In genomic region chr9:103708514-103709173, GRCm38 (mm10) we compare ENCODE assay signal across 11 mouse cellular contexts. TPM values are rescaled to one million over a fixed set of nuclear protein-coding genes. Genes with fewer than 3 reads are reported as not detected.
DNase-seq lines count a peak whose midpoint lies in the region; ATAC-seq and TF ChIP-seq lines count a peak whose summit lies in the region.
"Had no signal": no experiment of that assay in that cellular context is flagged by ENCODE, and none has a peak within 500 bp of the region (broad histone marks: within the 10 kb centered on the region; RNA-seq: fewer than 3 reads in every experiment).

No protein-coding gene starts in this region.

- no peaks in the 10 kb centered on the region for H3K79me2 ChIP-seq in heart, adult 2 months (replicated peaks; ENCODE audit: control insufficient read depth, insufficient read depth, low read length)

- peak overlapping the region; percentile 32; the same call in 1 of the 2 replicates for H3K27ac ChIP-seq in heart, postnatal 0 days (ENCODE audit: low read depth)
- H3K27ac ChIP-seq in heart, adult 2 months: no peak overlapping the region
- H3K27ac ChIP-seq in thymus, adult 2 months (ENCODE audit: control insufficient read depth, insufficient read depth, low read length): no peak overlapping the region
- H3K27ac ChIP-seq in midbrain, embryonic 14.5 days (replicated peaks; ENCODE audit: low read depth, low read length): no peak overlapping the region
- H3K27ac ChIP-seq: hindbrain, embryonic 12.5 days; midbrain, embryonic 12.5 days had no signal

- no peak for TF ChIP-seq CTCF in heart, postnatal 0 days (IDR thresholded peaks at IDR 0.05; ENCODE audit: low read depth)
- no peak for TF ChIP-seq CTCF in heart, adult 2 months (IDR thresholded peaks at IDR 0.05)
- TF ChIP-seq CTCF in thymus, adult 2 months (IDR thresholded peaks at IDR 0.05; ENCODE audit: borderline replicate concordance, control insufficient read depth, extremely low read depth, insufficient read depth, low read length, poor library complexity): no peak

- no peak for TF ChIP-seq EP300 in heart, postnatal 0 days (IDR thresholded peaks at IDR 0.05; ENCODE audit: low read depth)
- no peak for TF ChIP-seq EP300 in heart, adult 2 months (IDR thresholded peaks at IDR 0.05; ENCODE audit: insufficient read depth, low read depth, low read length)

- H3K27me3 ChIP-seq in heart, postnatal 0 days (ENCODE audit: control insufficient read depth, insufficient read depth, low read length): no peaks in the 10 kb centered on the region
- H3K27me3 ChIP-seq in heart, adult 2 months (ENCODE audit: control insufficient read depth, insufficient read depth, low read length): no peaks in the 10 kb centered on the region
- H3K27me3 ChIP-seq in thymus, adult 2 months (ENCODE audit: control insufficient read depth, insufficient read depth, low read length): no peaks in the 10 kb centered on the region
- no peaks in the 10 kb centered on the region for H3K27me3 ChIP-seq in midbrain, embryonic 14.5 days (ENCODE audit: control insufficient read depth, insufficient read depth, low read length)
- H3K27me3 ChIP-seq: hindbrain, embryonic 12.5 days; midbrain, embryonic 12.5 days had no signal

- H3K4me3 ChIP-seq in heart, postnatal 0 days (ENCODE audit: low read depth, low read length): no peak overlapping the region
- H3K4me3 ChIP-seq in heart, adult 2 months: no peak overlapping the region
- no peak overlapping the region for H3K4me3 ChIP-seq in thymus, adult 2 months (ENCODE audit: control insufficient read depth, insufficient read depth, low read length)
- no peak overlapping the region for H3K4me3 ChIP-seq in midbrain, embryonic 14.5 days (replicated peaks; ENCODE audit: low read depth, low read length)
- H3K4me3 ChIP-seq: hindbrain, embryonic 12.5 days; midbrain, embryonic 12.5 days had no signal

- peaks cover 27% of the 10 kb centered on the region for H3K4me1 ChIP-seq in heart, postnatal 0 days (ENCODE audit: control insufficient read depth, insufficient read depth)
- H3K4me1 ChIP-seq in heart, adult 2 months (ENCODE audit: control insufficient read depth, insufficient read depth, low read length): no peaks in the 10 kb centered on the region
- peaks cover 6% of the 10 kb centered on the region for H3K4me1 ChIP-seq in thymus, adult 2 months (replicated peaks; ENCODE audit: control insufficient read depth, insufficient read depth, low read length)
- H3K4me1 ChIP-seq in midbrain, embryonic 14.5 days (ENCODE audit: control insufficient read depth, insufficient read depth, low read length): no peaks in the 10 kb centered on the region

- no peak overlapping the region for H3K9ac ChIP-seq in heart, postnatal 0 days (replicated peaks; ENCODE audit: low read depth, low read length)
- no peak overlapping the region for H3K9ac ChIP-seq in heart, adult 2 months (ENCODE audit: low read depth, low read length)
- no peak overlapping the region for H3K9ac ChIP-seq in midbrain, embryonic 14.5 days (replicated peaks; ENCODE audit: low read length)
- H3K9ac ChIP-seq: hindbrain, embryonic 12.5 days; midbrain, embryonic 12.5 days had no signal

- no peaks in the 10 kb centered on the region for H3K9me3 ChIP-seq in heart, postnatal 0 days (replicated peaks; ENCODE audit: control insufficient read depth, low read length)
- H3K9me3 ChIP-seq in midbrain, embryonic 14.5 days (ENCODE audit: control insufficient read depth, low read length): no peaks in the 10 kb centered on the region
- H3K9me3 ChIP-seq: hindbrain, embryonic 12.5 days; midbrain, embryonic 12.5 days had no signal

- no peak for ATAC-seq in heart, postnatal 0 days (ENCODE audit: insufficient read depth, low read depth)
- no peak for ATAC-seq in midbrain, embryonic 14.5 days (ENCODE audit: low FRiP score, low TSS enrichment)

- 51% methylated on average over 16 of the region's 16 CpGs for WGBS in heart, postnatal 0 days
- WGBS in heart, adult 2 months: 75% methylated on average over 16 of the region's 16 CpGs
- 10% methylated on average over 16 of the region's 16 CpGs for WGBS in thymus, adult 2 months
- WGBS in midbrain, embryonic 14.5 days: 93% methylated on average over 16 of the region's 16 CpGs

- intact Hi-C loops in heart, adult 2 months (cut with DNase I): no loop called here

- H3K4me2 ChIP-seq in heart, postnatal 0 days (ENCODE audit: low read depth, low read length): no peak overlapping the region
- H3K4me2 ChIP-seq in midbrain, embryonic 14.5 days (ENCODE audit: low read length): no peak overlapping the region
- H3K4me2 ChIP-seq: hindbrain, embryonic 12.5 days; midbrain, embryonic 12.5 days had no signal

- DNase-seq in heart, postnatal 0 days (ENCODE audit: low spot score): no peak
- no peak for DNase-seq in heart, adult 2 months
- DNase-seq in ES-CJ7 (ENCODE audit: low read depth, low spot score): peak; percentile 52
- peak; percentile 41 for DNase-seq in lung, postnatal 36 days
- DNase-seq in thymus, adult 2 months: peak; percentile 25
- DNase-seq in cerebellum, postnatal 14 days: no peak
- no peak for DNase-seq in urinary bladder, postnatal 10 days (ENCODE audit: low spot score)
- DNase-seq in midbrain, embryonic 14.5 days: no peak

- H3K36me3 ChIP-seq in heart, postnatal 0 days (replicated peaks; ENCODE audit: control insufficient read depth, insufficient read depth, low read length): no peaks in the 10 kb centered on the region
- no peaks in the 10 kb centered on the region for H3K36me3 ChIP-seq in heart, adult 2 months (ENCODE audit: control insufficient read depth, insufficient read depth, low read length)
- H3K36me3 ChIP-seq in thymus, adult 2 months (ENCODE audit: control insufficient read depth, insufficient read depth, low read length): no peaks in the 10 kb centered on the region
- no peaks in the 10 kb centered on the region for H3K36me3 ChIP-seq in midbrain, embryonic 14.5 days (ENCODE audit: control insufficient read depth, insufficient read depth, low read length)
- H3K36me3 ChIP-seq: midbrain, embryonic 12.5 days had no signal

- TF ChIP-seq POLR2A in heart, adult 2 months (IDR thresholded peaks at IDR 0.05; ENCODE audit: insufficient read depth, low read depth, low read length): no peak
- no peak for TF ChIP-seq POLR2A in thymus, adult 2 months (IDR thresholded peaks at IDR 0.05; ENCODE audit: control insufficient read depth, extremely low read depth, insufficient read depth, low read length, poor library complexity)

RNA-seq across cellular contexts. Expression of gene Tmem108, which starts 53.0 kb away (rescaled TPM):
- 25.1 and 49.7 TPM in 2 replicates for total RNA-seq in heart, postnatal 0 days (2014; rRNA removed; ENCODE audit: low replicate concordance)
- 21.8 and 23.5 TPM in 2 replicates for polyA plus RNA-seq in heart, postnatal 0 days (2015; fragmentation: Nextera tagmentation; extraction: Ambion mirVana)
- total RNA-seq in heart, adult 2 months (2021): 1 to 10 TPM; 4.6 to 4.7 TPM
- polyA plus RNA-seq in heart, adult 2 months (2012; rRNA removed): 8.7 and 9.1 TPM in 2 replicates
- polyA plus RNA-seq in thymus, adult 2 months (2012; rRNA removed): 4.4 and 6.1 TPM in 2 replicates
- 29.6 and 33.2 TPM in 2 replicates for polyA plus RNA-seq in midbrain, embryonic 14.5 days (2014; fragmentation: Nextera tagmentation; extraction: Ambion mirVana)
- total RNA-seq: MEL had no signal

Comparison
In these comparisons a context has a peak if more than half of its experiments do, and no peak if none do; other contexts are left out.
1. DNase-seq: peak in ES-CJ7 (single experiment), lung, postnatal 36 days (single experiment) and thymus, adult 2 months (single experiment); none in heart, postnatal 0 days (single experiment), heart, adult 2 months (0 of 2), cerebellum, postnatal 14 days (0 of 2), urinary bladder, postnatal 10 days (single experiment) and midbrain, embryonic 14.5 days (single experiment).